Mouse (Mus musculus): ENCODE data around the gene Lss. TPM values are rescaled to one million over a fixed set of nuclear protein-coding genes. Genes with fewer than 3 reads are reported as not detected.

Gene Lss
- 111 and 112 TPM in 2 replicates for polyA plus RNA-seq (2011; ENCODE audit: insufficient read depth, insufficient read length, low read depth, missing spikeins)

DNA sequence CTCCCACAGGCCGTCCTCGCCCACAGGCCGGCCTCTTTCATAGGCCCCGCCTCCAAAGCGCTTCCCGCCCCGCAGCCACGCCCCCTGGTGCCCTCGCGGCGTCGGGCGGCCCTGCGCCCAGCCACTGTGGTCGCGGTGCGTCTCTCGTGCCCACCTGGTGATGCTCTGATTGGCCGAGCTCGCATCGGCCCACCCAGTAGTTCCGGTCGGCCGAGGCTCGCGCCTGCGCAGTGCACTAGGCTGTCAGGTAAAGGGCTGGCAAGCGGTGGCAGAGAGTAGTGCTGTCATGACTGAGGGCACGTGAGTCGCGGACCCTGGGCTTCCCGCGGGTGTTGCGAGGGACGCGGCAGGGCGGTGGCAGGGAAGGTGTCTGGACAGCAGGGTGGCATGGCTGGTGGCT, at the start of gene Lss:
Gene Lss, plus strand, starts transcription at position 214 of the 400 bp plus-strand sequence.
- H3K9me3 ChIP-seq (replicated peaks; ENCODE audit: control insufficient read depth, insufficient read depth, low read length, poor library complexity, severe bottlenecking), result no peaks in the 10 kb centered on the region
- no peak within 1 kb of the TSS for H3K27ac ChIP-seq (ENCODE audit: insufficient read depth, low read length)
- H3K4me1 ChIP-seq (ENCODE audit: control insufficient read depth, insufficient read depth, low read length), result no peaks in the 10 kb centered on the region
- H3K27me3 ChIP-seq (ENCODE audit: control insufficient read depth, insufficient read depth, low read length, poor library complexity, severe bottlenecking), result no peaks in the 10 kb centered on the region
- TF ChIP-seq EP300 (IDR thresholded peaks at IDR 0.05; ENCODE audit: insufficient read depth, low read depth, low read length), result 0 out of 2 replicates have a peak, but pooled peaks have one; percentile 49
- TF ChIP-seq CTCF (IDR thresholded peaks at IDR 0.05; ENCODE audit: low read depth, low read length), result no peak
- TF ChIP-seq POLR2A (IDR thresholded peaks at IDR 0.05; ENCODE audit: insufficient read depth, low read length), result peak; percentile 51
- peak within 1 kb of the TSS; percentile 81 for H3K4me3 ChIP-seq (ENCODE audit: low read depth, low read length)
- H3K9ac ChIP-seq (ENCODE audit: low read depth, poor library complexity, severe bottlenecking), result peak within 1 kb of the TSS; percentile 32
- peaks cover 20% of the 10 kb centered on the region for H3K36me3 ChIP-seq (ENCODE audit: control insufficient read depth, insufficient read depth, low read length, poor library complexity, severe bottlenecking)

DNA sequence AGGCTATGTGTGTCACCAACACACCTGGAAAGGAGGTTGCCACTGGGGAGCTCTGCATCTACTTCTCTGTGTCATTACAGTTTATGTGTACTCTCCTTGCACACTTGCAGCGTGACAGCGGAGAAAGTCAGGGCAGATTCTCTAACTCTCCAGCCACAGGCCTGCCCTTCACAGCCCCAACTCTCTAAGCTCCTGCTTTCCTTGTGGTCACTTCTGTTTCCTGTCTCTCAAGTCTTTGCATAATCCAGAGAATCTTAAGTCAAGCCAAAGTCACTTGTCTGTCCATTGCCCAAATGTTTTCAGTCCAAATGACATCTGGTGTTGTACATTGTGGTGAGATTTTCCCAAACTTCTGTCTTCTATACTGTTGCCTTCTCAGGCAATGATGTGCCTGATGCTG, 45.1 kb upstream of the Lss start:
- peaks cover 50% of the 10 kb centered on the region for H3K36me3 ChIP-seq (ENCODE audit: control insufficient read depth, insufficient read depth, low read length, poor library complexity, severe bottlenecking)
- TF ChIP-seq POLR2A (IDR thresholded peaks at IDR 0.05; ENCODE audit: insufficient read depth, low read length) (no peak), EP300 (IDR thresholded peaks at IDR 0.05; ENCODE audit: insufficient read depth, low read depth, low read length) (no peak), CTCF (IDR thresholded peaks at IDR 0.05; ENCODE audit: low read depth, low read length) (no peak)
- no peaks in the 10 kb centered on the region for H3K27me3 ChIP-seq (ENCODE audit: control insufficient read depth, insufficient read depth, low read length, poor library complexity, severe bottlenecking)
- H3K4me1 ChIP-seq (ENCODE audit: control insufficient read depth, insufficient read depth, low read length), result no peaks in the 10 kb centered on the region
- no peak overlapping the region for H3K27ac ChIP-seq (ENCODE audit: insufficient read depth, low read length)
- H3K9me3 ChIP-seq (replicated peaks; ENCODE audit: control insufficient read depth, insufficient read depth, low read length, poor library complexity, severe bottlenecking), result no peaks in the 10 kb centered on the region
- no peak overlapping the region for H3K9ac ChIP-seq (ENCODE audit: low read depth, poor library complexity, severe bottlenecking)
- H3K4me3 ChIP-seq (ENCODE audit: low read depth, low read length), result no peak overlapping the region

DNA sequence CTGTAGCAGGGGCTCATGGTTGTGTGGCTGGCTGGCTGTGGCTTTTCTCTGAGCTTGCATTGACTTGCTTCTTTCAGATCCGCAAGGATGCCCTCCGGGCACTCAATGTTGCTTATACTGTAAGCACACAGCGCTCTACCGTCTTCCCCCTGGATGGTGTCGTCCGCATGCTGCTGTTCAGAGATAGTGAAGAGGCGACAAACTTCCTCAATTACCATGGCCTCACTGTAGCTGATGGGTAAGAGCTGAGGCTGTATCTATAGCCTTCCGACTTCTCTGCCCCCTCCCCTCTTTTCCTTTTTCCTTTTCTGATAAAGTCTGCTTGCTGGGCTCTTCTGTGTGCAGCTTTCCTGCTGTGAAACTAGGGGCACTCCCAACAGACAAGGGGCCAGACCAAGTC, 43.1 kb upstream of the Lss start:
- no peaks in the 10 kb centered on the region for H3K4me1 ChIP-seq (ENCODE audit: control insufficient read depth, insufficient read depth, low read length)
- TF ChIP-seq EP300 (IDR thresholded peaks at IDR 0.05; ENCODE audit: insufficient read depth, low read depth, low read length), result no peak
- TF ChIP-seq CTCF (IDR thresholded peaks at IDR 0.05; ENCODE audit: low read depth, low read length), result no peak
- TF ChIP-seq POLR2A (IDR thresholded peaks at IDR 0.05; ENCODE audit: insufficient read depth, low read length), result no peak
- H3K27me3 ChIP-seq (ENCODE audit: control insufficient read depth, insufficient read depth, low read length, poor library complexity, severe bottlenecking), result no peaks in the 10 kb centered on the region
- H3K9ac ChIP-seq (ENCODE audit: low read depth, poor library complexity, severe bottlenecking), result no peak overlapping the region
- H3K4me3 ChIP-seq (ENCODE audit: low read depth, low read length), result no peak overlapping the region
- no peak overlapping the region for H3K27ac ChIP-seq (ENCODE audit: insufficient read depth, low read length)
- H3K36me3 ChIP-seq (ENCODE audit: control insufficient read depth, insufficient read depth, low read length, poor library complexity, severe bottlenecking), result peaks cover 40% of the 10 kb centered on the region
- H3K9me3 ChIP-seq (replicated peaks; ENCODE audit: control insufficient read depth, insufficient read depth, low read length, poor library complexity, severe bottlenecking), result no peaks in the 10 kb centered on the region

DNA sequence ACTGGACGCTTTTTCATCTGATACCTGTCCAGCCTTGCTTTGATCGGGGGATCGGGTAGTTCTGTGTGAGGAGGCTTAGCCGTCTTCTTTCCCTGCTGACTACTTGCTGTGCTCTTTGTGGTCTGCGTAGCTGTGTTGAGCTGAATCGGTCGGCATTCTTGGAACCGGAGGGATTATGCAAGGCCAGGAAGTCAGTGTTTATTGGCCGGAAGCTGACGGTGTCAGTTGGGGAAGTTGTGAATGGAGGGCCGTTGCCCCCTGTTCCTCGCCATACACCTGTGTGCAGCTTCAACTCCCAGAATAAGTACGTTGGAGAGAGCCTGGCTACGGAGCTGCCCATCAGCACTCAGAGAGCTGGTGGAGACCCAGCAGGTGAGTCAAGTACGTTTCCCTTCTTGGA, 42.2 kb upstream of the Lss start:
- Histone ChIP-seq H3K9me3 (replicated peaks; ENCODE audit: control insufficient read depth, insufficient read depth, low read length, poor library complexity, severe bottlenecking) (no peaks in the 10 kb centered on the region), H3K9ac (ENCODE audit: low read depth, poor library complexity, severe bottlenecking) (no peak overlapping the region), H3K36me3 (ENCODE audit: control insufficient read depth, insufficient read depth, low read length, poor library complexity, severe bottlenecking) (peaks cover 36% of the 10 kb centered on the region), H3K27me3 (ENCODE audit: control insufficient read depth, insufficient read depth, low read length, poor library complexity, severe bottlenecking) (no peaks in the 10 kb centered on the region), H3K27ac (ENCODE audit: insufficient read depth, low read length) (no peak overlapping the region), H3K4me1 (ENCODE audit: control insufficient read depth, insufficient read depth, low read length) (no peaks in the 10 kb centered on the region), H3K4me3 (ENCODE audit: low read depth, low read length) (no peak overlapping the region)
- TF ChIP-seq POLR2A (IDR thresholded peaks at IDR 0.05; ENCODE audit: insufficient read depth, low read length), result no peak

DNA sequence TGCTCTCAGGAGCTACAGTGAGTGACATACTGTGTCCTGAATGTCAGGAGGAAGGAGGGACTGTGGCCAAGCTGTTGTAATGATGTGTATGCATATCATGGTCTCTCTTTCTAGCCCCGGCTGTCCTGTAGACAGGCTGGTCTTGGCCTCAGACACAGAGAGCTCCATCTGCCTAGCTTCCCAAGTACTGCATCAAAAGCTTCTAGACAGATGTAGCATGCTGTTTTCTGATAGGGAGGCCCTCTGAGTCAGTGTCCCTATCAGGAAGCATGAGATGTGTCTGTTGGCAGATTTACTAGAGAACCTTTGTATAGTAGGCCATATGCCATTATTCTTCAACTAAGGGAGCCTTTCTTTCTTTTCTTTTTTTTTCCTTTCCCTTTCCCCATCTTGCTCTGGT, 37.9 kb upstream of the Lss start:
- no peaks in the 10 kb centered on the region for H3K9me3 ChIP-seq (replicated peaks; ENCODE audit: control insufficient read depth, insufficient read depth, low read length, poor library complexity, severe bottlenecking)
- H3K27me3 ChIP-seq (ENCODE audit: control insufficient read depth, insufficient read depth, low read length, poor library complexity, severe bottlenecking), result no peaks in the 10 kb centered on the region
- no peak overlapping the region for H3K27ac ChIP-seq (ENCODE audit: insufficient read depth, low read length)
- H3K4me1 ChIP-seq (ENCODE audit: control insufficient read depth, insufficient read depth, low read length), result no peaks in the 10 kb centered on the region
- H3K4me3 ChIP-seq (ENCODE audit: low read depth, low read length), result no peak overlapping the region
- no peak overlapping the region for H3K9ac ChIP-seq (ENCODE audit: low read depth, poor library complexity, severe bottlenecking)
- peaks cover 33% of the 10 kb centered on the region for H3K36me3 ChIP-seq (ENCODE audit: control insufficient read depth, insufficient read depth, low read length, poor library complexity, severe bottlenecking)
- TF ChIP-seq CTCF (IDR thresholded peaks at IDR 0.05; ENCODE audit: low read depth, low read length) (no peak), EP300 (IDR thresholded peaks at IDR 0.05; ENCODE audit: insufficient read depth, low read depth, low read length) (no peak), POLR2A (IDR thresholded peaks at IDR 0.05; ENCODE audit: insufficient read depth, low read length) (no peak)

DNA sequence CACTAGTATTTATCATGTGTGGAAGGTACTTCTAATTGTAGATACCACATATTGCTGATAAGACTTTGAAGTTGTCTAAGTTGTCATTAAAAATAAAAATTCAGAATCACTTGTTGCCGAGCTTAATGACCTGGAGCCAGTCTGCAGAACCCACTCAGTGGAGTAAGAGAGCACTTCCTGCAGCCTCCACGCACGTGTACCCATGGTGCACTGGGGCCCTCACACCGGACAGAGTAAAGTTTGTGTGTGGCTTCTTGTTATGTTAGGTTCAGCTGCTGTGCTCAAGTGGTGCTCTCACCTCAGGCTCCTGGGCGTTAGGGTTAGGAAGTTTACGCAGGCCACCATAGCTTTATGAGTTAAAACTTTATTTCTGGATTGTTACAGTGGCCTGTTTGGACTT, 35.9 kb upstream of the Lss start:
- no peak overlapping the region for H3K4me3 ChIP-seq (ENCODE audit: low read depth, low read length)
- no peak overlapping the region for H3K9ac ChIP-seq (ENCODE audit: low read depth, poor library complexity, severe bottlenecking)
- peaks cover 26% of the 10 kb centered on the region for H3K36me3 ChIP-seq (ENCODE audit: control insufficient read depth, insufficient read depth, low read length, poor library complexity, severe bottlenecking)
- no peaks in the 10 kb centered on the region for H3K27me3 ChIP-seq (ENCODE audit: control insufficient read depth, insufficient read depth, low read length, poor library complexity, severe bottlenecking)
- TF ChIP-seq POLR2A (IDR thresholded peaks at IDR 0.05; ENCODE audit: insufficient read depth, low read length) (no peak), EP300 (IDR thresholded peaks at IDR 0.05; ENCODE audit: insufficient read depth, low read depth, low read length) (no peak), CTCF (IDR thresholded peaks at IDR 0.05; ENCODE audit: low read depth, low read length) (no peak)
- no peaks in the 10 kb centered on the region for H3K4me1 ChIP-seq (ENCODE audit: control insufficient read depth, insufficient read depth, low read length)
- H3K9me3 ChIP-seq (replicated peaks; ENCODE audit: control insufficient read depth, insufficient read depth, low read length, poor library complexity, severe bottlenecking), result no peaks in the 10 kb centered on the region
- H3K27ac ChIP-seq (ENCODE audit: insufficient read depth, low read length), result no peak overlapping the region
